Mouse (Mus musculus): ENCODE measurements at regions not wholly inside any gene's neighbourhood (a gene's known extent, or its start where the extent isn't known, plus 50 kb on each side); places are given as distances from the start of the nearest gene placed in this dataset.

DNA sequence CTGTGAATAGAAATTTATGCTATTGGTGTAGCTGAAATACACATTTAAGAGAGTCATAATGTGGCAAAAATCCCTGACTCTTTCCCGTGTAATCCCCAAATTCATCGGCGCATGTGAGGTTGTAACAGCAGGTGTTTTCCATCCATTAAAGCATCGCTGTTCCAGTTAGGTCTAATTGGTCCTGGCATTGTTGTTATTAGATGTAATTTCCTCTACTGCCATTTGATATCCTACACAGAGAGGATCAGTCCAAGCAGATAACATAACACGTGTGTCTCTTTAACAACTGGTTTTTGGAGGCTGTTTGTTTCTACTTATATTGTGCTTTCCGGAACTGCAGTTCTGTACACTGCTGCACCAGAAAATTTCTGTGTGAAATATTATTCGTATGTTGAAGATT, 101.8 kb downstream of the Vgll3 start:
- no peak for DNase-seq (ENCODE audit: low spot score in 2 of 2)

DNA sequence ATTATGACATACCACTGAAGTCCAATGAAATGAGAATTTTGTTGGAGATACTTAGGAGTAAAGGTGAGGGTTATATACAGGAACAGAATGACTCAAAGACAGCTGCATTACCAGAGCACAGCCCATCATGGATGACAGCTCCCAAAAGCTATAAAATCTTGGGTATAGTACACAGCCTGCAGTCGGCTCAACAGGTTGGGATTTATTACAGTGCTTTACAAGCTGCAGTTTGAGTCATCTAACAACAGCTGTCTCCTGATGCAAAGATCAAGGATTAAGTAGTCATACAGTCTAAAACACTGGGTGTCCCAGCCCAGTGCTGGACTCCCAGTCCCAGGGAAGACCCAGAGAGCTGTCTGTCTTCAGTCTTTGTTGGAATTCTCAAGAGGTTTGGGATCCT, 110.9 kb downstream of the Vgll3 start:
- DNase-seq (ENCODE audit: low spot score in 2 of 2): no peak

DNA sequence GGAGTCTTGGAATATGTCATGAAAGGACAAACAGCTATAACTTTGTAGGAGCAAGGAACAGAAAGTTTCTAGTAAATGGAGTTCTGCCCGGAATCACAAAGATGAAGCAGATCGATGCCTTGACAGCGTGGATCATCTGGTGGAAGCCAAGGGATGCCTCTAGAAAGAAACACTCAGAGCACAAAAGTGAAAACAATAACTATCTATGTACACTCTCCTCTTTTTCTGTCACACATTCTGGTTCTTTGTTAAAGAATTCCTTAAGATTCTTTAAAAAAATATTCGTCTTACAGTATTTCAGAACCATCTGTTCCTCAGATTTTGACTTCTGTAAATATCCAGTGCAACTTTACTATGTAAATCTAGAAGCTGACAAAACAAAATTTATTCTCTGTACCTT, 148.8 kb downstream of the Vgll3 start:
- DNase-seq (ENCODE audit: low spot score in 2 of 2): no peak

DNA sequence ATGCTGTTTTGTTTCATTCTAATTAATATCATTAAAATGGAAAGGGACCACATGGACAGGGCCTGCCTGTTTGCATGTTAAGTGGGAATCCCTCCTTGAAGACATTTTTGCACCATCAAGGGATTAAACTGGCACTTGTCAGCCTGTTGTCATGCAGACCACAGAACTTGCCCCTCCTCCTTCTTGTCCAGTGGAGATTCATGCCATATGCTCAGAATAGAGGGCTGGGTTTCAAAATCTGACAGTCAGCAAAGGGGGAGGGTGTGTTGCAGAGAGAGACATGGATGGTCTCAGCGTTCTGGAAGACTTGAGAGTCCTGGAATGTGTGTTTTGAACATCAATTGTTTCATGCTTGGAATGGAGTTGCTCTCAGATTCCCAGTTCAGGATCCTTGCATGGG, 149.2 kb downstream of the Vgll3 start:
- DNase-seq (ENCODE audit: low spot score in 2 of 2): no peak

DNA sequence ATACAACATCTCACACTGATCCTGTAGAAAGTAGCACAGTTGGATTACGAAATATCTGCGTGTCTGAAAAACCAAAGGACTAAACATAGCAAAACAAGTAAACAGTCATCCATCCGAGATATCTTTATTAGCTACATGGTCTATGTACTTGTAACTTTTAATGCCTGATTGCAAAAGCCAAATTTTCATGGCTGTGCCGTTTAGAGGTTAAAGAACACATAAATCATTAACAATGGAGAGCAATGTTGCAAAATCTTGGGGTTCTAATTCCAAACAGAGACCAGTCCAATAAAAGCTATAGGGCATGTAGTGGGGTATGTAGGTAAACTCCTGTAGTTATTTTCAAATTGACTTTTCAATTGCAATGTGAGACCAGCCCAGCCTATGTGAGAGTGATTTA, 162.0 kb downstream of the Vgll3 start:
- no peak for DNase-seq (ENCODE audit: low spot score in 2 of 2)

DNA sequence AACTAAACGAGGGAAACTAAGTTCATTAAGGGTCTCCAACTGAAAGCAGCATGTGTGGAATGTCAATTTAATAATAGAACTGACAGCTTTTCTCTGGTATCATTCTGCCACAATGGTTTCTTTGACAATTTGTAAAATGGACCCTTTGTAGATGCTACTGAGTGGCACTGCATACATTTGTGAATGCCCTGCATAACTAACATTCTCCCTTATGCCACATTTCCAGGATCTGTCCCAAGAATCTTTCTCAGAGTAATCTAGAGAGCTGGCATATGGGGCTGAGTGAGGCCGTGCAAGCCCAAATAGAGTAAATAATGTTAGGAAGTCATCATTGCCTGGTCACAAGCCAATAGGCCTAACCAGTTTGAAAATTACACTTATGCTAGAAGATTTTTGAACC, 172.1 kb downstream of the Vgll3 start:
- no peak for DNase-seq (ENCODE audit: low spot score in 2 of 2)

DNA sequence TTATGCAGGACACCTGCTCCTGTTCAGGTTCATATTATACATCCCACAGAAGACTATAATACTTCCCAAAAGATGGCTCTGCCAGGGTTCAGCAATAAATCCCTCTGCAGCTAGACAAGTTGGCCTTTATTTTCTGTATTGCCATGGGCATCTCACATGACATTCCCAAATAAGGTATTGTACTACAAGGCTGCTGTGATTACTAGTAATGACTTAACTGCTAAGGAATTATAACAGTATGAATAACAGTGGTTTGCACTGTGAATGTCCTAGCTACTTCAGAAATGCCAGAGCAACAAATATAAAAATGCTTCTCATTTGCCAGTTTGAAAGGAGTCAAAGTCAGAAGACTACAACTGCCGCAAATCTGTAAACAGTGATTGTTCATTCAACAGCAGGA, 184.3 kb downstream of the Vgll3 start:
- DNase-seq (ENCODE audit: low spot score in 2 of 2): no peak

DNA sequence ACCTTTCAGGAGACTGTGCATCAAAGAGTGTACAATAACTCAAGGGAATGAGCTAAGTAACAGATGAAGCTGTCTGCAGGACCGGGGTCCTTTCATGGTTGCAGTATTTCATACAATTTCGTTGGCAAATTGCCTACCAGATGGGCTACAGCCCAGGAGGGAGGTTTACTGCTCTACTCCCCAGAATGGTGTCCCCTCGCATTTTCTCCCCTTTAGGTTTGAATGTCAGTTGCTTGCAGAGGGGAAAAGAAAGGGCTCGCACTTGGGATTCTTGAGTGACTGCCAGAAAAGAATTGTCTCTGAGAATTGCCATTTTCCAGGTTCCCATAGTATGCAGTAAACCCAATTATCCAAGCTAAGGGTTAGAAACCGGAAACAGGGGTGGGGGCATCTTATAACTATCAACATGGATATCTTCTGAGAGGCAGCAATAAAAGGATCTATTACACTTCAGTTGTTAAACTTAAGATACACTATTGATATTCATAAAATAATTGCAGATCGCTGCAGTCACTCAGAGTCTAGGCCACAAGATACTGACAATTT, 185.7 kb downstream of the Vgll3 start:
- no peak for DNase-seq (ENCODE audit: low spot score in 2 of 2)

DNA sequence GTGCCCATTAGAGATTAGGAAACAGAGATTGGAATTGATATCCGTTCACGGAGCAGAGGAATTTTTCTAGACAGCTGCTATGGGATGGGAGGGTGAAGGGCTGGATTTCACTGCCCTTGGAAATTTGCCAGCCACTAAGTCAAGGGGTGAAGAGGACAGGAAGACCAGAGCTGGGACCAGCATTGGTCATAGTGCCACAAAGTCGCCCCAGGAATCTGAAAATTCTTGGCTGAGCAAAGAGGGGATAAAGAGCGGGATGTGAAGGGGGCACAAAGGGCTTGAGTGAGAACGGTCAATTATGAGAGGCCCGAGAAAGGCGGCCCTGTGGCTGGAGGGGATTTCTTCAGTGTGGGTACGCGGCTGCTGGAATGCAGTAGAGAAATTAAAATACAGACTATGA, 189.6 kb downstream of the Vgll3 start:
- no peak for DNase-seq (ENCODE audit: low spot score in 2 of 2)

DNA sequence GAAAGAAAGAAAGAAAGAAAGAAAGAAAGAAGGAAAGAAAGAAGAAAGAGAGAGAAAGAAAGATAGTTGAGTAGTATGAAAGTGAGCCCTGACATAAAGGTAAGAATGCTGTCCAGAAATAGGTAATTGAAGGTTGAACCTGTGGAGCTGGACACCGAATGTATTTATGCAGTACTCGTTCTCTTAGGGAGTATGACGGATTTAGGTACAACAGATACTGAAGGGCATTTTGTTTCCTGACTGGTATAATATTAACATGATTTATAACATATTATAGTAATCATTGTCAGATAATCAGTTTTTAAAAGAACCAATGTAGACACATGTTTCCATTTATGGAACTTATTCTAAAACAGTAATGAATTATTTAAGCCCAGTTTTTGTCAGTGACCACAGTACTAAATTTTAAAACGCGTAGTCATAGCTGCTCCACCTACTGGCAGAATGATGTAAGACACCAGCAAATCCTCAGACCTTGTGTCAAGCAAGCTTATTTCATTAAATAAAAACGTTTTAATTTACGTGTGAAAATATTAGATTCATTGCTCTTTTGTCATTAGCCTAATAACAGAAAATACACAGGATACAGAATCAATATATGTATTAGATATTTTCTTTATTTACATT, 191.0 kb downstream of the Vgll3 start:
- DNase-seq (ENCODE audit: low spot score in 2 of 2): peak; percentile 30 to 44

DNA sequence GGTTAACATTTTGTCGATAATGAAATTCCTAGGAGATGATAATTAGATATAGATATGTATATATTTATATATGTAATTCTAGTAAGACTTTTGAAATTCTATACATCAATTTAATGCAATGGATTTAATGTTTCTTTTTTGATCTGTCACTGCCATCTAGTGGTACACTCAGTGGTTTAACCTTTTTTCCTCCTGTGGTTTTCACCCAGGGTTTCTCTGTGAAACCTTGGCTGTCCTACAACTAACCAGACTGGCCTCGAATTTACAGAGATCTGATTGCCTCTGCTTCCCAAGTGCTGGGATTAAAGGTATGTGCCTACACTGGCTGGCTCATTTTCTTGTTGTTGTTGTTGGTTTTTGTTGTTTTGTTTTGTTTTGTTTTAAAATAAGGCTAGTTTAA, 198.6 kb downstream of the Vgll3 start:
- DNase-seq (ENCODE audit: low spot score in 2 of 2): no peak

DNA sequence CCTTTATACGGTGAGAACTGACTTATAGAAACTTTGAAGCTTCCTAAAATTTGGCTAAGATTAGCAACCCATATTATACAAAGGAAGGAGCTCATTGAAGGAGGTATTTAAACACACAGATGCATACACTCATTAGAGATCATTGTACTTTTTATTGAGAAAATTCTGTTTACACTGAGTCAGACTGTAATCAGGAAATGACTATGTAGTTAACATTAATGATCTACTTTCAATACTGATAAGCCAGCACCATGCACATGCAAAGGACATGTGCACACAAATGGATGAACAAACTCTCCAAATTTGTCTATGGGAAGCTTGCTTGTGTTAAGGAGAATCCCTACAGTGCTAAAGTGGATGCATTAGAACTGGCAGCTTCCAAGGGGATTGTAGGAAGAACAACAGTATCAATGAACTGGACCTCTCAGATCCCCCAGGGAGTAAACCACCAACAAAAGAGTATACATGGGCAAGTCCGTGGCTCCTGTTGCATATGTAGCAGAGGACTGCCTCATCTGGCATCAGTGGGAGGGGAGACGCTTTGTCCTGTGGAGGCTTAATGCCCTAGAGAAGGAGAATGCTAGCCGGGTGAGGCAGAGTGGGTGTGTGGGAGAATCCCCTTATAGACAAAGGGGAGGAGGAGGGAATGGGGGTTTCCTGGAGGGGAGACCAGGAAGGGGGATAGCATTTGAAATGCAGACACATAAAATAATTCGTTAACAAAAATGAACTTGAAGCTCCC, 200.0 kb downstream of the Vgll3 start:
- no peak for DNase-seq (ENCODE audit: low spot score in 2 of 2)

DNA sequence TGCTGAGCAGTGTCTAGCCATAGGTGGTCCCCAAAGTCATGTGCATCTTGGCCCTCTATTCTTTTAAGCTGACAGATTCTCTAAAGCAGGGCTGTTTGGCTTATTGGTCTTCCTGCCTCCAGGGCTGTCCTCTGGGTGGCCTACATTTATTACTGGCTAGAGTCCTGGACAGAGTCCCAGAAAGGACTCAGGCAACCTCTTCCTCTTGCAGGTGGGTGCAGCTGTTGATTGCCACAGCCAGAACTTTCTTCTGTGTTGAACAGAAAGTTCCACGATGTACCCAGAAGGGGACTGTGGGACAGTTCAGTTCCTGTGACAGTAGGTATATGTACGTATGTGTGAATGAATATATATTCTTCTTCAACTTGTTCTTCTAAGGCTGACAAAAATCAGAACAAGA, 202.0 kb downstream of the Vgll3 start:
- no peak for DNase-seq (ENCODE audit: low spot score in 2 of 2)

DNA sequence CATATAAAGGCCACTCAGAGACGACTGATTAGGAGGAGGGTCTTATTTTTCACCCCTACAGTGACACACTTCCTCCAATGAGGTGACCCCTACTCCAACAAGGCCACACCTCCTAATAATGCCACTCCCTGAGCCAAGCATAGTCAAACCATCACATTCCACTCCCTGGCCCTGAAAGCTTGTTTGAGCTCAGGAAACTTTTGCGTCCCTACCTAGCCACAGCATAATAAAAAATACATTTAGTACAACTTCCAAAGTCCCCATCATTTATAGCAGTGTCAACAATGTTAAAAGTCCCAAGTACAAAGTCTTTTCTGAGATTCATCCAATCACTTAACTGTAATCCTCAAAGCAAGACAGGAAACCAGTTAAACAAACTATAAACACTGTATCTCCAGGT, 208.3 kb downstream of the Vgll3 start:
- DNase-seq (ENCODE audit: low spot score in 2 of 2): no peak

Measured in cerebellum, postnatal 4 days (tissue).